Mouse (Mus musculus) CH12.LX (cell line): Measurements from ENCODE around the gene Serpinb9. TPM values are rescaled to one million over a fixed set of nuclear protein-coding genes. Genes with fewer than 3 reads are reported as not detected.

Experiments
- DNase-seq: peaks from one replicate; pipeline ENCODE4 v3.0.0-alpha.2; 2013; ENCODE audit errors: extremely low read depth
- H3K27ac ChIP-seq: 2 replicates; pipeline ENCODE4 v1.5.1; 2012; ENCODE audit warnings: low read depth, mild to moderate bottlenecking, control low read depth, moderate library complexity; ENCODE audit not compliant: insufficient read depth
- H3K27me3 ChIP-seq: replicated peaks from 2 replicates; pipeline ENCODE3; 2012; ENCODE audit warnings: inconsistent platforms
- H3K36me3 ChIP-seq, 2 experiments: replicated peaks in 1 of 2; 2 replicates each; pipeline versions ENCODE3 to v1.6.1; 2012; ENCODE audit warnings: inconsistent platforms in 1 of 2, low read length in 1 of 2, mild to moderate bottlenecking in 1 of 2, mixed read lengths in 1 of 2, moderate library complexity in 1 of 2; ENCODE audit not compliant: control insufficient read depth in 1 of 2, insufficient read depth in 1 of 2
- H3K4me1 ChIP-seq, 2 experiments: 2 replicates each; pipeline ENCODE4 v1.6.1; 2012; ENCODE audit warnings: inconsistent platforms in 1 of 2, moderate library complexity in 1 of 2; ENCODE audit not compliant: insufficient read depth in 2 of 2, control insufficient read depth in 1 of 2
- H3K4me2 ChIP-seq: 2 replicates; pipeline ENCODE4 v1.6.1; 2012; ENCODE audit warnings: low read depth, mild to moderate bottlenecking, control low read depth; ENCODE audit not compliant: poor library complexity, insufficient read depth, severe bottlenecking
- H3K4me3 ChIP-seq, 3 experiments: fragments of 150-350 bp in 1 of 3; sonication (generic) in 1 of 3; replicated peaks in 1 of 3; 2 replicates each; pipeline versions ENCODE3 to v1.5.1; 2011 to 2012; ENCODE audit warnings: low read depth in 2 of 3, low read length in 2 of 3, mild to moderate bottlenecking in 2 of 3, moderate library complexity in 2 of 3, control low read depth in 1 of 3, improper control_type of control experiment in 1 of 3, inconsistent platforms in 1 of 3, mixed read lengths in 1 of 3; ENCODE audit not compliant: poor library complexity in 1 of 3
- H3K79me2 ChIP-seq: replicated peaks from 2 replicates; pipeline ENCODE4 v1.6.1; 2012; ENCODE audit warnings: mild to moderate bottlenecking, moderate library complexity; ENCODE audit not compliant: control insufficient read depth, poor library complexity, insufficient read depth, severe bottlenecking; ENCODE audit errors: extremely low read depth
- H3K9ac ChIP-seq: 2 replicates; pipeline ENCODE4 v1.6.1; 2012; ENCODE audit warnings: low read depth, mild to moderate bottlenecking, control low read depth, moderate library complexity; ENCODE audit not compliant: insufficient read depth
- H3K9me3 ChIP-seq: replicated peaks from 2 replicates; pipeline ENCODE3; 2012; ENCODE audit warnings: low read length, inconsistent platforms, mixed read lengths
- BHLHE40 ChIP-seq: IDR thresholded peaks from 2 replicates; pipeline ENCODE4 v1.6.1; 2011; ENCODE audit warnings: mild to moderate bottlenecking, low read depth, low read length, improper control_type of control experiment
- E2F4 ChIP-seq: IDR thresholded peaks from 2 replicates; pipeline ENCODE4 v1.6.1; 2011; ENCODE audit warnings: low read depth, low read length, improper control_type of control experiment; ENCODE audit not compliant: insufficient replicate concordance
- EP300 ChIP-seq: IDR thresholded peaks from 2 replicates; pipeline ENCODE4 v1.6.1; 2011; ENCODE audit warnings: low read length, improper control_type of control experiment
- ETS1 ChIP-seq: conservative IDR thresholded peaks from 2 replicates; pipeline ENCODE4 v1.6.1; 2012; ENCODE audit warnings: low read depth, mild to moderate bottlenecking, inconsistent platforms, low read length, improper control_type of control experiment, moderate library complexity
- GABPA ChIP-seq: IDR thresholded peaks from 2 replicates; pipeline ENCODE4 v1.6.1; 2012; ENCODE audit warnings: low read depth, low read length, improper control_type of control experiment, inconsistent platforms; ENCODE audit not compliant: insufficient replicate concordance
- HCFC1 ChIP-seq: IDR thresholded peaks from 2 replicates; pipeline ENCODE4 v1.6.1; 2012; ENCODE audit warnings: low read depth, mild to moderate bottlenecking, inconsistent platforms, low read length, improper control_type of control experiment
- JUND ChIP-seq: conservative IDR thresholded peaks from 2 replicates; pipeline ENCODE4 v1.6.1; 2011; ENCODE audit warnings: low read depth, low read length, improper control_type of control experiment
- MEF2A ChIP-seq: IDR thresholded peaks from 2 replicates; pipeline ENCODE4 v1.6.1; 2014; ENCODE audit warnings: low read depth, mild to moderate bottlenecking, inconsistent platforms, low read length, improper control_type of control experiment, borderline replicate concordance
- MXI1 ChIP-seq: IDR thresholded peaks from 2 replicates; pipeline ENCODE4 v1.6.1; 2011; ENCODE audit warnings: mild to moderate bottlenecking, low read depth, low read length, improper control_type of control experiment
- MYC ChIP-seq: IDR thresholded peaks from 2 replicates; pipeline ENCODE4 v1.6.1; 2011; ENCODE audit warnings: low read depth, mild to moderate bottlenecking, improper control_type of control experiment, low read length
- NRF1 ChIP-seq: IDR thresholded peaks from 2 replicates; pipeline ENCODE4 v1.6.1; 2014; ENCODE audit warnings: low read depth, mild to moderate bottlenecking, inconsistent platforms, low read length, improper control_type of control experiment, moderate library complexity
- PAX5 ChIP-seq: IDR thresholded peaks from 2 replicates; pipeline ENCODE4 v1.6.1; 2012; ENCODE audit warnings: low read length, inconsistent platforms, mixed read lengths
- RAD21 ChIP-seq: IDR thresholded peaks from 2 replicates; pipeline ENCODE4 v1.6.1; 2011; ENCODE audit warnings: low read depth, mild to moderate bottlenecking, low read length, improper control_type of control experiment, moderate library complexity
- SIN3A ChIP-seq: IDR thresholded peaks from 2 replicates; pipeline ENCODE4 v1.6.1; 2012; ENCODE audit warnings: low read length, improper control_type of control experiment, inconsistent platforms
- UBTF ChIP-seq: IDR thresholded peaks from 2 replicates; pipeline ENCODE4 v1.6.1; 2012; ENCODE audit warnings: low read depth, mild to moderate bottlenecking, inconsistent platforms, low read length, improper control_type of control experiment, moderate library complexity
- USF2 ChIP-seq: conservative IDR thresholded peaks from 2 replicates; pipeline ENCODE4 v1.6.1; 2011; ENCODE audit warnings: low read depth, low read length, improper control_type of control experiment
- ZNF384 ChIP-seq: IDR thresholded peaks from 2 replicates; pipeline ENCODE4 v1.6.1; 2012; ENCODE audit warnings: low read depth, low read length, improper control_type of control experiment, inconsistent platforms
- dilution Hi-C: fragments of 300-500 bp; cut with MboI; formaldehyde crosslinking; loops from 2 replicates; pipeline ENCODE4 v1.14.3; 2020; ENCODE audit warnings: low sequenced_read_pairs; ENCODE audit not compliant: extremely low pct_unique_long_range_greater_than_20kb, extremely low pct_ligation_motif_present
- in situ Hi-C: fragments of 300-500 bp; cut with MboI; formaldehyde crosslinking; loops from 3 replicates; pipeline ENCODE4 v1.14.3; 2019; ENCODE audit warnings: low sequenced_read_pairs, low pct_ligation_motif_present, low pct_unique_long_range_greater_than_20kb, mixed read lengths
- polyA plus RNA-seq: library from polyadenylated mRNA; unstranded; fragments of >175 nt; gene quantifications from 2 replicates; pipeline ENCODE4 v1.2.1, GENCODE M21; 2012; ENCODE audit warnings: low read depth; ENCODE audit not compliant: insufficient read length
- total RNA-seq, 2 experiments: library from RNA; depleted of rRNA; stranded (reverse); fragments of 300-350 nt in 1 of 2; fragments of >200 nt in 1 of 2; gene quantifications; 2 replicates each; pipeline ENCODE4 v1.2.3; 2012 to 2014

The Serpinb9 gene
- total and polyA plus RNA-seq, 3 experiments, result 3.5 to 14.6 (median 12.1) TPM

DNA sequence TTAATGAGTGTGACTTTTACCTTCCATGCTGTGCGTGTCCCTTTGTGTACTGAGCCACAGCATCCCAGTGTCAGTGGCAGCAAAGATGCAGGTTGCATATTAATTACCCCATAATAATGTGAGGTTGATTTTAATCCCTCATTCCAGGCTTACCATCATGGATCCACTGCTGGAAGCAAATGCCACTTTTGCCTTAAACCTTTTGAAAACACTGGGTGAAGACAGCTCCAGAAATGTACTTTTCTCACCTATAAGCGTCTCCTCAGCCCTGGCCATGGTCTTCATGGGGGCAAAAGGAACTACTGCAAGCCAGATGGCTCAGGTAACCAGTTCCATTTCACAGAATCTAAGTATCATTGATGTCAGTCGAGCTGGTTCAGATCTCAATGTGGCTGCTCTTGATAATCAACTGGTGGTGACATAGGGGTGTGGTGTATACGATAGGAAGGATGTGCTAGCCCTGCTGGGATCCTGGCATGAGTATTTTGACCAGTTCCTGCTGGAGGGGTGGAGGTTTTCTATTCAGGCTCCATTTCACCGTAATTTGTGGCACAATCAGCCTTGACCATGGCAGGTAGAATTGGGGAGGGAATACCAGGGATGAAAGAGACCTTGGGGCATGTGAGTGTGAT lies 34.6 kb upstream of the Serpinb9 start:
- DNase-seq, result no peak
- no peak overlapping the region for H3K4me3 ChIP-seq
- H3K9ac ChIP-seq, result no peak overlapping the region
- no peak overlapping the region for H3K4me2 ChIP-seq
- in situ Hi-C loops (loop anchor here (5.0 kb wide), 1 partner anchor 61 kb away; no protein-coding TSS in a partner anchor), dilution Hi-C loops (no loop called here)
- peaks cover 0 to 39% of the 10 kb centered on the region in 2 experiments; a peak in 2 of 4 replicates for H3K4me1 ChIP-seq
- H3K36me3 ChIP-seq, result peaks cover 0 to 51% of the 10 kb centered on the region in 2 experiments
- H3K79me2 ChIP-seq, result no peaks in the 10 kb centered on the region
- H3K27ac ChIP-seq, result no peak overlapping the region
- H3K9me3 ChIP-seq, result no peaks in the 10 kb centered on the region
- TF ChIP-seq MYC (no peak), JUND (no peak), PAX5 (no peak), USF2 (no peak), EP300 (no peak), GABPA (no peak), RAD21 (no peak), ZNF384 (no peak), ETS1 (no peak), BHLHE40 (no peak), HCFC1 (no peak), E2F4 (no peak), MXI1 (no peak), MEF2A (no peak), SIN3A (no peak), UBTF (no peak), NRF1 (no peak)
- TF ChIP-seq, all 38 proteins: peak for 0
- no peaks in the 10 kb centered on the region for H3K27me3 ChIP-seq

DNA sequence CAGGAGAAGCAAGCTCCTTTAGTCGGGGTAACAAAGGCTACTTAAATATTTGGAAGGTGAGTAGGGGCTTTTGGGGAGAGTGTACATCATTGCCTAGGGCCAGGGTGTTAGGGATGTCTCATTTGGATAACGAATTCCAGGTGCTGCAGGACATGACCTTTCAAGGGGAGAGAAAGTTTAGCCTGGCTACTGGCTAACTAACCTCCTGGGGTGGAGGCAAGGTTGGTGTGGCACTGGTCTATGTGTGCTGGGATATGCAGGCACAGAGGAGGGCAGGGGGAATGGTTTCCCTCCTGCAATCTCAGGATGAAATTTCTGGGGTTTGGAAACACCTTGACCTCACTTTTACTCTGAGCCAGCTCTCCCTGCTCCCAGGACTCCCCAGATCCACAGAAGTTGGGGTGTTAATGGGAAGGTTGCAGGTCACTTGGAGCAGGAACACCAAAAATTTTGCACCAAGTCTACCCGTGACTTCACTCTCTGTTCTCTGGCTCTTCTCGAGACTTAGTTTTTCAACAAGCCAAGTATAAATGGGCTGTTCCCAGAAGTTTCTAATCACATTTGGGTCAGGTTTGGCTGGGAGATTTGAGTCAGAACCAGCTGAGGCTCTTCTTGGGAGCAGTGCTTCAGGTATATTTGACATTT lies 33.9 kb upstream of the Serpinb9 start:
- TF ChIP-seq MEF2A (no peak), SIN3A (no peak), MYC (no peak)
- H3K27ac ChIP-seq, result no peak overlapping the region
- H3K9ac ChIP-seq, result no peak overlapping the region
- no peak for DNase-seq
- no peaks in the 10 kb centered on the region for H3K27me3 ChIP-seq
- peaks cover 0 to 39% of the 10 kb centered on the region in 2 experiments; a peak in 2 of 4 replicates for H3K4me1 ChIP-seq
- no peaks in the 10 kb centered on the region for H3K79me2 ChIP-seq
- H3K9me3 ChIP-seq, result no peaks in the 10 kb centered on the region
- no peak overlapping the region for H3K4me2 ChIP-seq
- H3K36me3 ChIP-seq, result peaks cover 0 to 57% of the 10 kb centered on the region in 2 experiments
- dilution Hi-C loops, result no loop called here
- in situ Hi-C loops, result loop anchor here (5.0 kb wide), 1 partner anchor 62 kb away; no protein-coding TSS in a partner anchor
- no peak overlapping the region for H3K4me3 ChIP-seq
